Mouse (Mus musculus) MEL (cell line): ENCODE measurements at regions not wholly inside any gene's neighbourhood (a gene's known extent, or its start where the extent isn't known, plus 50 kb on each side); places are given as distances from the start of the nearest gene placed in this dataset.

ENCODE experiments used
- DNase-seq: peaks from one replicate; pipeline ENCODE4 v3.0.0; 2011; ENCODE audit warnings: low read depth, low spot score
- H3K27ac ChIP-seq: 2 replicates; pipeline ENCODE4 v1.5.1; 2012; ENCODE audit warnings: low read depth, mild to moderate bottlenecking, control low read depth, low read length, moderate library complexity; ENCODE audit not compliant: control insufficient read depth
- H3K27me3 ChIP-seq, 2 experiments: fragments of 150-350 bp in 1 of 2; sonication (generic) in 1 of 2; 2 replicates each; pipeline ENCODE4 v1.6.1; 2012; ENCODE audit warnings: low read length in 2 of 2, mild to moderate bottlenecking in 2 of 2, improper control_type of control experiment in 1 of 2, moderate library complexity in 1 of 2; ENCODE audit not compliant: insufficient read depth in 2 of 2, control insufficient read depth in 1 of 2
- H3K36me3 ChIP-seq, 2 experiments: 2 replicates each; pipeline ENCODE4 v1.6.1; 2012 to 2014; ENCODE audit warnings: low read length in 2 of 2, improper control_type of control experiment in 1 of 2, inconsistent platforms in 1 of 2, mild to moderate bottlenecking in 1 of 2; ENCODE audit not compliant: insufficient read depth in 2 of 2, control insufficient read depth in 1 of 2
- H3K4me1 ChIP-seq, 2 experiments: fragments of 150-350 bp in 1 of 2; sonication (generic) in 1 of 2; 2 replicates each; pipeline ENCODE4 v1.6.1; 2012; ENCODE audit warnings: low read length in 2 of 2, improper control_type of control experiment in 1 of 2, mild to moderate bottlenecking in 1 of 2; ENCODE audit not compliant: insufficient read depth in 2 of 2, control insufficient read depth in 1 of 2
- H3K4me3 ChIP-seq, 2 experiments: fragments of 150-350 bp in 1 of 2; sonication (generic) in 1 of 2; 2 replicates each; pipeline ENCODE4 v1.5.1; 2012; ENCODE audit warnings: low read depth in 2 of 2, low read length in 2 of 2, mild to moderate bottlenecking in 2 of 2, moderate library complexity in 2 of 2, control low read depth in 1 of 2, improper control_type of control experiment in 1 of 2; ENCODE audit not compliant: control insufficient read depth in 1 of 2, insufficient read depth in 1 of 2
- H3K79me2 ChIP-seq: 2 replicates; pipeline ENCODE4 v1.6.1; 2012; ENCODE audit warnings: mild to moderate bottlenecking, low read length, moderate library complexity; ENCODE audit not compliant: control insufficient read depth, poor library complexity, insufficient read depth
- H3K9ac ChIP-seq: 2 replicates; pipeline ENCODE4 v1.6.1; 2012; ENCODE audit warnings: low read depth, mild to moderate bottlenecking, control low read depth, low read length, moderate library complexity; ENCODE audit not compliant: control insufficient read depth, poor library complexity, severe bottlenecking
- H3K9me3 ChIP-seq: fragments of 150-350 bp; sonication (generic); replicated peaks from 2 replicates; pipeline ENCODE4 v1.6.1; 2012; ENCODE audit warnings: mild to moderate bottlenecking, low read length, improper control_type of control experiment, moderate library complexity; ENCODE audit not compliant: insufficient read depth
- CTCF ChIP-seq, 3 experiments: IDR thresholded peaks in 2 of 3; conservative IDR thresholded peaks in 1 of 3; 2 replicates each; pipeline ENCODE4 v1.5.1; 2011 to 2012; ENCODE audit warnings: low read length in 3 of 3, low read depth in 2 of 3, mild to moderate bottlenecking in 2 of 3, improper control_type of control experiment in 1 of 3, inconsistent platforms in 1 of 3, mixed read lengths in 1 of 3, moderate library complexity in 1 of 3; ENCODE audit not compliant: control insufficient read depth in 1 of 3, insufficient read depth in 1 of 3, poor library complexity in 1 of 3, severe bottlenecking in 1 of 3
- GATA1 ChIP-seq: IDR thresholded peaks from 2 replicates; pipeline ENCODE4 v1.6.1; 2011; ENCODE audit warnings: low read depth, low read length, improper control_type of control experiment
- MXI1 ChIP-seq: IDR thresholded peaks from 2 replicates; pipeline ENCODE4 v1.6.1; 2011; ENCODE audit warnings: mild to moderate bottlenecking, low read depth, low read length, improper control_type of control experiment
- NRF1 ChIP-seq: IDR thresholded peaks from 2 replicates; pipeline ENCODE4 v1.6.1; 2014; ENCODE audit warnings: low read depth, mild to moderate bottlenecking, inconsistent platforms, low read length, improper control_type of control experiment, moderate library complexity; ENCODE audit not compliant: poor library complexity, insufficient read depth, severe bottlenecking
- RAD21 ChIP-seq: IDR thresholded peaks from 2 replicates; pipeline ENCODE4 v1.6.1; 2011; ENCODE audit warnings: mild to moderate bottlenecking, low read depth, low read length, improper control_type of control experiment
- RCOR1 ChIP-seq: IDR thresholded peaks from 2 replicates; pipeline ENCODE4 v1.6.1; 2012; ENCODE audit warnings: low read depth, mild to moderate bottlenecking, inconsistent platforms, low read length, improper control_type of control experiment
- SIN3A ChIP-seq: IDR thresholded peaks from 2 replicates; pipeline ENCODE4 v1.6.1; 2012; ENCODE audit warnings: low read length, improper control_type of control experiment, inconsistent platforms
- TAL1 ChIP-seq: IDR thresholded peaks from 2 replicates; pipeline ENCODE4 v1.6.1; 2012; ENCODE audit warnings: mild to moderate bottlenecking, inconsistent platforms, low read length, moderate library complexity, mixed read lengths
- TBP ChIP-seq: IDR thresholded peaks from 2 replicates; pipeline ENCODE4 v1.8.0; 2011; ENCODE audit warnings: low read depth, low read length, improper control_type of control experiment
- ZC3H11A ChIP-seq: IDR thresholded peaks from 2 replicates; pipeline ENCODE4 v1.6.1; 2012; ENCODE audit warnings: low read depth, mild to moderate bottlenecking, inconsistent platforms, low read length, improper control_type of control experiment

- DNase-seq = peak; percentile 2
- Histone ChIP-seq H3K27ac (no peak overlapping the region), H3K4me3 (no peak overlapping the region)
- no peak for TF ChIP-seq TBP
- TF ChIP-seq ZC3H11A = no peak
- no peak for TF ChIP-seq SIN3A
- TF ChIP-seq MXI1 = no peak
- no peak for TF ChIP-seq NRF1
- TF ChIP-seq CTCF (IDR thresholded peaks at IDR 0.05 in 2 of 3, conservative IDR thresholded peaks at IDR 0.05 in 1 of 3; ENCODE audit: control insufficient read depth in 1 of 3, insufficient read depth in 1 of 3, low read depth in 2 of 3, low read length in 3 of 3, poor library complexity in 1 of 3, severe bottlenecking in 1 of 3) = 0 out of 6 replicates have a peak, but pooled peaks of 2 of the 3 experiments have one; percentile 9 to 22
- TF ChIP-seq RCOR1 = no peak
- no peak for TF ChIP-seq GATA1
- no peak for TF ChIP-seq TAL1
- peak; percentile 5 for TF ChIP-seq RAD21
- TF ChIP-seq, all 39 proteins: peak for 2
- Histone ChIP-seq H3K79me2 (no peaks in the 10 kb centered on the region), H3K9ac (no peak overlapping the region), H3K9me3 (no peaks in the 10 kb centered on the region), H3K27me3 (no peaks in the 10 kb centered on the region), H3K36me3 (no peaks in the 10 kb centered on the region), H3K4me1 (no peaks in the 10 kb centered on the region)
Observed at GRCm38 (mm10) chr3:83714572-83714971, 51.5 kb upstream of the Sfrp2 start.
